Mouse (Mus musculus) Patski (cell line): ENCODE data around the gene Henmt1. TPM values are rescaled to one million over a fixed set of nuclear protein-coding genes. Genes with fewer than 3 reads are reported as not detected.

Experiments used
- ATAC-seq: fragments of 100-300 bp; one replicate; pipeline ENCODE4 v1.8.0; 2021
- CTCF ChIA-PET: fragments of 350-600 bp; sonication (Branson Sonifier 250); formaldehyde crosslinking; loops from one replicate; lab custom pipeline; 2022; ENCODE audit warnings: inconsistent platforms; lab: Charles Lee
- POLR2A ChIA-PET: fragments of 350-600 bp; sonication (Branson Sonifier 250); formaldehyde crosslinking; loops from one replicate; lab custom pipeline; 2022; ENCODE audit warnings: antibody characterized with exemption, inconsistent platforms; lab: Charles Lee
- DNase-seq: peaks from one replicate; pipeline ENCODE4 v3.0.0-alpha.2; 2011; ENCODE audit warnings: low read depth, low spot score
- H3K27me3 ChIP-seq: fragments of 371-371 bp; one replicate; pipeline ENCODE4 v1.5.1; 2021
- CTCF ChIP-seq: fragments of 100-300 bp; IDR thresholded peaks from one replicate; pipeline ENCODE4 v1.5.1; 2021
- in situ Hi-C: fragments of 300-500 bp; cut with MboI; formaldehyde crosslinking; loops from 3 replicates; pipeline ENCODE4 v1.11.1; 2018; ENCODE audit warnings: low pct_unique_long_range_greater_than_20kb, mixed read lengths
- polyA plus RNA-seq: library from polyadenylated mRNA; unstranded; gene quantifications from one replicate; pipeline ENCODE4 v1.2.3, GENCODE M21; 2021

Gene Henmt1
- polyA plus RNA-seq, 1 experiment from 2014 or later, result 0.04 TPM

DNA sequence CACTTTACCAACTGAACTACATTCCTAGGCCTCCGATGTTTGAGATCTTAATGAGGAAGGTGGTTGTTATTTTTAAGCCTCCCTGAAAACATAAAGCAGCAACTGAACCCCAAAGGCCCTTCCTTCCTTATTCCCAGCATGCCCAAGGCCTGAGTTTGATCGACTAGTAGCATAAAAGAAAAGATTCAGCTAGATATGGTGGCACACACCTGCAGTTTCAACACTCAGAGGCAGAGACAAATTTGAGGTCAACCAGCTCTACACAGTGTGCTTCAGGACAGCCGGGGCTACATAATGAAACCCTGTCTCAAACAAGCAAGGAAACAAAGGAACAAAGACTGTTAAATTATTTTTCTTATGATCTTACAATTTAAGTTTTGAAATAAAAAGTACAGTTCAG is 24.1 kb downstream of the Henmt1 start:
- H3K27me3 ChIP-seq, result no peaks in the 10 kb centered on the region
- ChIA-PET POLR2A (interaction anchor here (0.6 kb wide), 1 partner anchor 74 kb away, joined by 3 read pairs; no protein-coding TSS in a partner anchor), CTCF (interaction anchor here (0.9 to 7.3 kb wide), 7 partner anchors 8 to 116 kb away, joined by 3 to 43 read pairs (median 3); no protein-coding TSS in a partner anchor)
- TF ChIP-seq CTCF, result no peak
- in situ Hi-C loops, result no loop called here
- DNase-seq, result no peak
- ATAC-seq, result no peak

- no peaks in the 10 kb centered on the region for H3K27me3 ChIP-seq
- DNase-seq, result no peak
- ChIA-PET CTCF (interaction anchor here (0.9 to 7.3 kb wide), 8 partner anchors 7 to 115 kb away, joined by 3 to 43 read pairs (median 3); no protein-coding TSS in a partner anchor), POLR2A (interaction anchor here (0.6 kb wide), 1 partner anchor 73 kb away, joined by 3 read pairs; no protein-coding TSS in a partner anchor)
- peak; percentile 51 for TF ChIP-seq CTCF
- no peak for ATAC-seq
- in situ Hi-C loops, result no loop called here
These were observed 24.8 kb downstream of the Henmt1 start for GRCm38 (mm10) chr3:108964361-108965044.

DNA sequence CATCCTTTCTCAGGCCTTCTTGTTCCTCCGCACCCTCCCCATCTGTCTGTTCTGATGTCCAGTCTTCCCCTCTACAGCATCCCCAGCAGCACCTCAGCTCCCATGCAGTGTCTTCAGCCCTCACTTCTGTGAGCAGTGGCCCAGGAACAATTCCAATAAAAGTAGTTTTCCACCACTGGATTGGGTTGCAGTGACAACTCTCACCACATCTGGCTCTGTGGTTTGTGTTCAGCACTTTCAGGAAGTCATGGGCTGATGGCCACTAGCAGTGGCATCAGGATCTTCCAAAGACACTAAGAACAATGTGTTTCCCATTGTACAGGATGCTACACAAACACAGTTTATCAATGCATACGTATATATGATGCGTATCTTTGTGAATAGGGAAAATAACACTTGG is 26.4 kb downstream of the Henmt1 start:
- no peak for DNase-seq
- in situ Hi-C loops, result no loop called here
- TF ChIP-seq CTCF, result no peak
- no peak for ATAC-seq
- H3K27me3 ChIP-seq, result no peaks in the 10 kb centered on the region
- POLR2A ChIA-PET, result no interaction called here
- CTCF ChIA-PET, result no interaction called here

DNA sequence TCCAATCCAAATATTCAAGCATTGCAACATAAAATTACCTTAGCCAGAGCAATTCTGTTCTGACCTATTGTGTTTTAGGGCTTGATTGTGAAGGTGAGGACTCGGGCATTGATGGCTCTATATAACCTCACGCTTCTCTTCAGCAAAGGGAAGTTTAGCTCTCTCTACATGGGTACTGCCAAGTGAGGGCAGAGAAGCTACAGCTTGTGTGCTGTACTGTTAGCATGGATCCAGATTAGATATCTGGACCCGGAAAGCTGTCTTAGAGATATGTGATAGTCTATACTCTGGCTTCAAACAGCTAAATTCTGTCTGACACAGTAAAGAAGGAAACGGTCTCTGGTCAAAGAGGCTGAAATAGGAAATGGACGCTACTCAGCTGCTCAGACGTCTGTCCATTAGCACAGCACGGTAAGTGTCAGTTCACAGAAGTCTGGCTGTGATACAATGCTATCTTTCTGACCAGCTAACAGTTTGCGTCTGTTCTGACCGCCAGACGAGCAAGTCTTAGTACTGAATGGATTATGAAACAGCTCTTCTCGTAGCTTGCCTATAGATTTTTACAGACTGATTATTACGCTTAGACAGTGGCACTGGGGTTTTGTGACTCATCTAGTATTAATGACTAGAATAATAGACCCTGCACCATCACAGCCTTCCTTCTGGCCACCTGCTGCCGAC is 34.4 kb downstream of the Henmt1 start:
- ChIA-PET POLR2A (interaction anchor here (0.7 to 1.2 kb wide), 2 partner anchors 12 to 56 kb away, joined by 3 read pairs; no protein-coding TSS in a partner anchor), CTCF (interaction anchor here (2.5 to 7.3 kb wide), 3 partner anchors 9 to 13 kb away, joined by 5 to 43 read pairs (median 14); no protein-coding TSS in a partner anchor)
- in situ Hi-C loops, result no loop called here
- no peaks in the 10 kb centered on the region for H3K27me3 ChIP-seq
- no peak for DNase-seq
- no peak for TF ChIP-seq CTCF
- no peak for ATAC-seq

DNA sequence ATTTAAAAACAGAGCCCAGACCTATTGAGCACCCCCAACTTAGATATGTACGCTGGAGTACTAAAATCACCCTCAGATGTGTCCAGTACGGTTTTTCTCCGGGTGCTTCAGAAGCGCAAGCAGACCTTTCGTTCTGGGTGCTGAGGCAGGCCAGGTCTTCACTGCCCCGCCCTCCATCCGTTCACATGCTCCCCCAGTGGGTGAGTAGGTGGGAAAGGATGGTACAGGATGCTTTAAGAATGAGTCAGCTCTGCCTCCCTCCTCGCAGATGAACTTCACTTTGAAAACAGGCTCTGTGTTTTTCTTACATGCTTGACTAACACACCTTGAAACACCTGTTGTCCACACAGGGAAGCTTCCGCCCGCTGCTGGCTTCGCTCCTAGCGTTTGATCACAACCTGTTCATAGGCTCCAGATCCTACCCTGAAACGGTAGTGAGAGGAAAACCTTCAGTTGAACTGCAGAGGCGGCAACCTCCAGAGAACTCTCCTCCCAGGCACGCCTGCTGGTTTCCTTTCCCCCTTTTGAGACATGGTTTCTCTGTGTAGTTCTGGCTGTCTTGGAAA is 35.3 kb downstream of the Henmt1 start:
- no peaks in the 10 kb centered on the region for H3K27me3 ChIP-seq
- ChIA-PET CTCF (interaction anchor here (7.3 kb wide), 1 partner anchor 14 kb away, joined by 43 read pairs; no protein-coding TSS in a partner anchor), POLR2A (interaction anchor here (1.2 kb wide), 1 partner anchor 55 kb away, joined by 3 read pairs; no protein-coding TSS in a partner anchor)
- DNase-seq, result no peak
- TF ChIP-seq CTCF, result no peak
- in situ Hi-C loops, result no loop called here
- peak; percentile 44 for ATAC-seq

- ATAC-seq, result no peak
- CTCF ChIA-PET, result interaction anchor here (0.7 to 1.7 kb wide), 6 partner anchors 14 to 90 kb away, joined by 3 to 5 read pairs (median 4); partner anchors contain the start of gene Fam102b
These were observed 37.8 kb downstream of the Henmt1 start for GRCm38 (mm10) chr3:108977340-108978030.

DNA sequence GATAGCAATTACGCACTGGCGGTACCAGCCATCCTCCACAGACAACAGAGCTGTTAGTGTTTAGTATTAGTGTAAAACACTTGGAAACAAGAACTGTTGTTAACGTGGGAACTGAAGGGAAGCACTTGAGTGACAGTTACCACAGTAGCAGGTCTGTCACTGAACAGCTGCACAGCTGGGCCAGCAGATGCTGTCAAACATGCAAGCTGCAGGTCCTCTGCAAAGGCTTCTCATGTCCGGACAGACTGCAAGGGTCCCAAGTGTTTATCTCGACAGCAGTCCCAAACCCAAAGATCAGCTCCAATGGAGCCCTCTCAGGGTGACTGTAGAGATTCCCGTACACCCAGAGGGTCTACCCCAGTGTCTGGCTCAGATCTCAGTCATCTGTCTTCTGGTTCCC is 42.3 kb downstream of the Henmt1 start:
- no peak for TF ChIP-seq CTCF
- ChIA-PET POLR2A (interaction anchor here (0.5 kb wide), 1 partner anchor 13 kb away, joined by 3 read pairs; no protein-coding TSS in a partner anchor), CTCF (interaction anchor here (1.2 to 1.7 kb wide), 4 partner anchors 13 to 80 kb away, joined by 4 to 7 read pairs (median 4); partner anchors contain the start of gene Fam102b)
- ATAC-seq (no peak), DNase-seq (no peak)
- in situ Hi-C loops, result no loop called here
- H3K27me3 ChIP-seq, result no peaks in the 10 kb centered on the region

More at GRCm38 (mm10) chr3:108977340-108978030, 37.8 kb downstream of the Henmt1 start:
- in situ Hi-C loops, result no loop called here
- TF ChIP-seq CTCF, result peak; percentile 64
- POLR2A ChIA-PET, result interaction anchor here (0.9 kb wide), 1 partner anchor 60 kb away, joined by 3 read pairs; no protein-coding TSS in a partner anchor
- no peaks in the 10 kb centered on the region for H3K27me3 ChIP-seq
- no peak for DNase-seq

DNA sequence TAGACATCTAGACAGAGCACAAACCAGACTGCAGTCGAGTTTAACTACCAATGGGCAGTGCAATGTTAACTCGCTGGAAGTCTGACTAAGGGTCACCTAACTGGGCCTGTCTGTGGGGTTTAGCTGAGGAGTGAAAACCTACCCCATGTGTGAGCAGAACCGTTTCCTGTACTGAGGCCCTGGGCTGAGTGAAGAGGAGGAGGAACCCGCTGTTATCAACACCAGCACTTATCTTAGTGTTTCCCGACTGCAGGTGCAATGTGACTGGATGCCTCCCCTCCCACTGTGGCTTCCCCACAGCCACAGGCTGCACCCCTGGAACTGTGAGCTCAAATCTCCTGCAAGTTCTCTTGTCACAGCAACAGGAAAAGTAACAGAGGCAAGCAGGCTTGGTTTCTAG is 44.3 kb downstream of the Henmt1 start:
- in situ Hi-C loops, result no loop called here
- CTCF ChIA-PET, result interaction anchor here (1.2 to 1.4 kb wide), 2 partner anchors 11 to 13 kb away, joined by 4 to 5 read pairs; no protein-coding TSS in a partner anchor

GRCm38 (mm10) chr3:108986534-108986933 is 46.9 kb downstream of the Henmt1 start:
- ChIA-PET POLR2A (no interaction called here), CTCF (interaction anchor here (1.0 to 3.5 kb wide), 3 partner anchors 10 to 94 kb away, joined by 3 to 14 read pairs (median 14); partner anchors contain the start of gene Slc25a54)
- DNase-seq, result no peak
- no peaks in the 10 kb centered on the region for H3K27me3 ChIP-seq
- in situ Hi-C loops, result no loop called here
- no peak for TF ChIP-seq CTCF
- ATAC-seq, result no peak

More for the DNA sequence above, 44.3 kb downstream of the Henmt1 start:
- H3K27me3 ChIP-seq, result no peaks in the 10 kb centered on the region
- no peak for TF ChIP-seq CTCF
- POLR2A ChIA-PET, result interaction anchor here (1.1 kb wide), 1 partner anchor 31 kb away, joined by 3 read pairs; no protein-coding TSS in a partner anchor
- DNase-seq (no peak), ATAC-seq (no peak)
